In the genomic region with DNA sequence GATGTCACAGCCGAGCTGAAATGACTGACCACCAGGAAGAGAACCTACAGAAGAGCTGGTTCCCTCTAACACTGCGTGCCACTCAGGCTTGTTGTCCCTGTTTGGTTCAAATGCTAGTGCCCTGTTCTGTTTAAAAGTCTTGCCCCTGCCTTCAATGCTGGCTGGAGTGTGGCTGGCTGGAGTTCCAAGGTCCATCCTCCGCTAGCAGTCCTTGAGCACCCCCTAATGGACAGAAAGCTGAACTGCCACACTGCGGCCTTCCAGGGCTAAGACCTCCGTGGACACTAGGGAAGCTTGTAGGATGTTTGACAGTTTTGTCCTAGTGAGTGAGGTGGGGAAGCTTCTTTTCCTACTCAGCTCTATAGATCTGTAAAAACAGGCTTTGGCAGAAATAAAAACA, we compare ENCODE assay signal across 8 mouse cellular contexts. TPM values are rescaled to one million over a fixed set of nuclear protein-coding genes. Genes with fewer than 3 reads are reported as not detected.
A peak's percentile ranks its signal among the peaks of the same experiment; 100 is the strongest.
DNase-seq lines count a peak whose midpoint lies in the region; ATAC-seq lines count a peak whose summit lies in the region.

No protein-coding gene starts in this region.

- intact Hi-C loops in heart, postnatal 25 days (cut with DNase I), result loop anchor here (10.0 kb wide), 1 partner anchor 611 kb away; no protein-coding TSS in a partner anchor

- peak; percentile 54 for ATAC-seq in activated CD4-positive, CD25-positive, alpha-beta regulatory T cell, adult 4 months
- peak; percentile 100 for ATAC-seq in granulocyte monocyte progenitor cell, adult 5-6 weeks (replicated peaks; ENCODE audit: poor library complexity, severe bottlenecking)

- DNase-seq in heart, adult 18-20 months, result peak; percentile 56 to 85
- DNase-seq in heart, postnatal 25 days (ENCODE audit: low spot score), result no peak
- peak; percentile 78 for DNase-seq in cerebellum, postnatal 36 days
- peak; percentile 85 for DNase-seq in kidney, postnatal 10 days
- DNase-seq in lung, postnatal 14 days, result peak; percentile 83
- peak; percentile 64 for DNase-seq in right cerebral cortex, postnatal 14 days

RNA-seq across cellular contexts. Expression of gene Nup93, which starts 8.6 kb away (rescaled TPM):
- 10 to 100 TPM; 15.6 to 16.2 TPM for total RNA-seq in heart, adult 18-20 months (2021)
- 10 to 100 TPM; 15.3 to 15.5 TPM for total RNA-seq in heart, postnatal 25 days (2021)
- polyA plus RNA-seq in activated CD4-positive, CD25-positive, alpha-beta regulatory T cell, adult 4 months (2017; shearing (Covaris generic)), result 10 to 100 TPM; 30.7 to 33.1 TPM
- 38.9 and 45.1 TPM in 2 replicates for total RNA-seq in granulocyte monocyte progenitor cell, adult 5-6 weeks (2014; fragmentation: Nextera tagmentation)
- total RNA-seq in granulocyte monocyte progenitor cell, adult 5-6 weeks (2017), result 45.5 and 46.0 TPM in 2 replicates

RNA-seq across cellular contexts. Expression of gene Mt1, which starts 26.9 kb away (rescaled TPM):
- total RNA-seq in heart, adult 18-20 months (2021), result 100 to 1,000 TPM; 240 to 413 TPM
- 100 to 1,000 TPM; 270 to 370 TPM for total RNA-seq in heart, postnatal 25 days (2021)
- 1 to 10 TPM; 3.0 to 4.2 TPM for polyA plus RNA-seq in activated CD4-positive, CD25-positive, alpha-beta regulatory T cell, adult 4 months (2017; shearing (Covaris generic))
- 120 and 175 TPM in 2 replicates for total RNA-seq in granulocyte monocyte progenitor cell, adult 5-6 weeks (2014; fragmentation: Nextera tagmentation)
- total RNA-seq in granulocyte monocyte progenitor cell, adult 5-6 weeks (2017), result 233 and 290 TPM in 2 replicates

RNA-seq across cellular contexts. Expression of gene Mt2, which starts 33.3 kb away (rescaled TPM):
- 10 to 100 TPM; 24.4 to 89.7 TPM for total RNA-seq in heart, adult 18-20 months (2021)
- 100 to 1,000 TPM in 1 of 2 experiments, 10 to 100 TPM in 1; 47.6 to 115 TPM for total RNA-seq in heart, postnatal 25 days (2021)
- not detected for polyA plus RNA-seq in activated CD4-positive, CD25-positive, alpha-beta regulatory T cell, adult 4 months (2017; shearing (Covaris generic))
- 0.82 and 4.7 TPM in 2 replicates for total RNA-seq in granulocyte monocyte progenitor cell, adult 5-6 weeks (2014; fragmentation: Nextera tagmentation)
- 3.9 and 8.7 TPM in 2 replicates for total RNA-seq in granulocyte monocyte progenitor cell, adult 5-6 weeks (2017)

RNA-seq across cellular contexts. Expression of gene Mt3, which starts 53.3 kb away (rescaled TPM):
- total RNA-seq in heart, adult 18-20 months (2021), result 1 to 10 TPM; 2.2 to 2.4 TPM
- total RNA-seq in heart, postnatal 25 days (2021), result 1 to 10 TPM; 3.2 to 5.6 TPM
- not detected for polyA plus RNA-seq in activated CD4-positive, CD25-positive, alpha-beta regulatory T cell, adult 4 months (2017; shearing (Covaris generic))
- total RNA-seq in granulocyte monocyte progenitor cell, adult 5-6 weeks (2014; fragmentation: Nextera tagmentation), result not detected in 2 replicates
- not detected in 2 replicates for total RNA-seq in granulocyte monocyte progenitor cell, adult 5-6 weeks (2017)
